10 mouse cellular contexts compared by ENCODE assay signal in the genomic region with DNA sequence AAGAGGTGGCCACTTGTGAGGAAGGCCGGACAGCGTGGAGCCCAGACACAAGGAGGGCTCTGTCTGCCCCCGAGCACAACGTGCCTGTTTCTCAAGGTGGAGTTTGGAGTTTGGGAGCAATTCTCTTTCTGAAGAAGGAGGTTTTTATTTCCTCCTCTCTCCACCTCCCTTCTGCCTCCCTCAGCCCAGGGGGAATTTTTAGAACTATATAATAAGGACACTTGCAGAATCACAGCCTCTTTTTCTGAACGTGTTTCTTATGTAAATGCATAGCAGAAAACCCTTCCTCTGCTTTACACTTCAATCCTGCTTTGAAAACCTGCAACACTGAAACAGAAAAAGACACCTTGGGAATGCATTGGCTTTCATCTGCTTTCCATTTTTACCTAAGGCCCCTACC. TPM values are rescaled to one million over a fixed set of nuclear protein-coding genes. Genes with fewer than 3 reads are reported as not detected.
"Had no signal": no experiment of that assay in that cellular context is flagged by ENCODE, and none has a peak within 500 bp of the region (broad histone marks: within the 10 kb centered on the region; RNA-seq: fewer than 3 reads in every experiment).

No protein-coding gene starts in this region.

- DNase-seq: kidney, adult 18-20 months; kidney, postnatal 10 days; kidney, postnatal 4 days; lung, adult 2 months; lung, postnatal 36 days; thymus, adult 18-20 months; thymus, postnatal 14 days had no signal

RNA-seq across cellular contexts. Expression of a gene that starts 54.7 kb away (rescaled TPM):
- total RNA-seq: megakaryocyte progenitor cell, adult 5-6 weeks had no signal
- polyA plus RNA-seq: liver, embryonic 15.5 days; midbrain, postnatal 0 days had no signal
